Mouse (Mus musculus): ENCODE results near the gene 9830107B12Rik. TPM values are rescaled to one million over a fixed set of nuclear protein-coding genes. Genes with fewer than 3 reads are reported as not detected.

Gene 9830107B12Rik
- polyA plus RNA-seq, 1 experiment from 2014 or later, result not detected

DNA sequence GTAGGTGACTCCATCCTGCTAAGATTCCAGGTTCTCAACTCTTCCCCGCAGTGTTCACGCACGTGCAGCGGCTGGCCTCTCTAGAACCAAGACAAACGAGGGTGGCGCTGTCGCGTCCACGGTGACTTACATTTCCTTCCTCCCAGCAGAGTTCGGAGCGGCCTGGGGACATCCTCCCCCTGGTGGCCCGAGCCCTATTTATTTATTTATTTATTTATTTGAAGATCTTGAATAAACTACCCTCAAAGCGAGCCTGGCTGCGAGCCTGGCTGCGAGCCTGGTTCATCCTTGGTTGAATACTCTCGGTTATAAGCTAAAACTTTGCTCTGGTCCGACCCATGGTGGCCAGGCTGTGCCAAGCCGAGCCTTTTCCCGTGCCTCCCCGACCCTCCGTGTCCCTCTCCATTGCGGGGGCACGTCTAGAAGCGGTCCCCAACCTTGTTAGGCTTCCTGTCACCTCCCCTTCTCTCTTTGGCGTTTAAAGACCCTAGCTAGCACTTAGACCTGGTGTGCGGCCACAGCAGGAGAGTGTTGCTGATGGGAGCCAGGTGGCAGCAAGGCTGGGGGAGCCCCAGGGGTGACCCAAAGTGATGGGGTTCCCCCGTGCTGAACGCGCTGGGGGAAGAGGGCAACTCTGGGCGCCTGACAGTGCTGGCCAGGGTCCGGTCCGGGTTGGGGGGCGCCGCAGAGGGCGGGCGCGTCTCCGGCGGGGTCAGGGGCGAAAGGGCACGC lies 48.9 kb downstream of the 9830107B12Rik start:
- Histone ChIP-seq H3K36me3 (ENCODE audit: control insufficient read depth, insufficient read depth, low read length) (no peaks in the 10 kb centered on the region), H3K4me1 (ENCODE audit: control insufficient read depth, insufficient read depth, low read length) (peaks cover 46% of the 10 kb centered on the region), H3K9ac (ENCODE audit: low read depth, low read length) (peak overlapping the region; percentile 31; the same call in 1 of the 2 replicates), H3K9me3 (ENCODE audit: control insufficient read depth, low read length) (no peaks in the 10 kb centered on the region), H3K4me3 (ENCODE audit: low read length) (peak overlapping the region; percentile 31), H3K27me3 (ENCODE audit: control insufficient read depth, insufficient read depth, low read length) (peaks cover 39% of the 10 kb centered on the region), H3K4me2 (replicated peaks; ENCODE audit: low read depth, low read length) (peak overlapping the region; percentile 60), H3K27ac (ENCODE audit: low read depth, low read length) (0 out of 2 replicates have a peak overlapping the region, but pooled peaks have one; percentile 24)
- peak; percentile 46 for ATAC-seq (ENCODE audit: low FRiP score, low TSS enrichment)
- WGBS, result under 1% methylated on average over 41 of the region's 41 CpGs

DNA sequence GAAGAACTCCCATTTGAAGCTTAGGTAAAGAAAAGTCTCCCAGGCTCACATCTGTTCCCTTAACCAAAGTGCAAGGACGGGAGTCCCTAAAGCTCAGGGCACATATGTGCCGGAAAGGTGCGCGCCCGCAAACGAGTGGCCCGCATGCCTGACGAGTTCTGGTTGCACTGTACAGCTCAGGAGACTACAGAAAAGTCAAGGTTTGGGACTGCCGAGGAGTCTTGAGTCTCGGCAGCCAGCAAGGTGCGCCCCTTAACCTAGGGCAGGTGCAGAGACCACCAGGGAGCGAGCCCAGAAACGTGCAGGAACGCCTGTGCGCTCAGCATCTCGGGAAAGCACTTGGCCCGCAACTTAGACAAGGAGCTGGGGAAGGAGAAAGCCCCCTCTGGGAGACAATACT lies 49.7 kb downstream of the 9830107B12Rik start:
- H3K9me3 ChIP-seq (ENCODE audit: control insufficient read depth, low read length), result no peaks in the 10 kb centered on the region
- no peak overlapping the region; the same call in none of the 2 replicates for H3K4me3 ChIP-seq (ENCODE audit: low read length)
- 6% methylated on average over 17 of the region's 17 CpGs for WGBS
- H3K27me3 ChIP-seq (ENCODE audit: control insufficient read depth, insufficient read depth, low read length), result peaks cover 39% of the 10 kb centered on the region
- H3K4me2 ChIP-seq (replicated peaks; ENCODE audit: low read depth, low read length), result peak overlapping the region; percentile 31; the same call in 1 of the 2 replicates
- no peak for ATAC-seq (ENCODE audit: low FRiP score, low TSS enrichment)
- H3K9ac ChIP-seq (ENCODE audit: low read depth, low read length), result no peak overlapping the region
- H3K4me1 ChIP-seq (ENCODE audit: control insufficient read depth, insufficient read depth, low read length), result peaks cover 46% of the 10 kb centered on the region
- no peak overlapping the region for H3K27ac ChIP-seq (ENCODE audit: low read depth, low read length)
- no peaks in the 10 kb centered on the region for H3K36me3 ChIP-seq (ENCODE audit: control insufficient read depth, insufficient read depth, low read length)

DNA sequence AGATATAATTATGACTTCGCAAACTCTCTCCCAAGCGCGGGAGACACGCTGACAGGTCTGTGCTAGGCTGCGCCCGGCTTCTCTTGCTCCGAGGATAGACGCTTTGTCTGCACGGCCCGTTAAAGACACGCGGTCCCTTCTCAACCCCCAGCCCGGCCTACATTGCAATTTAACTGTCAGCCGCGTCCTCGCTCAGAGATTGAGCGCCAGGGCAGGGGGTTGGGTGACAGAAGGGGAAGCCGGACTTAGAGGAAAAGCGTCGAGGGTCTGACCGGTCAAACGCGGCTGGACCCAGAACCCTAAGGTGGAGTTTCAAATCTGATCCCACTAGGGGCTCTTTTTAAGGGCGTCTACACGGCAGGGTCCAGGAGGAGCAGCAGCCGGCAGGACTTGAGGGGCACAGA lies 50.3 kb downstream of the 9830107B12Rik start:
- Histone ChIP-seq H3K9ac (ENCODE audit: low read depth, low read length) (no peak overlapping the region), H3K4me3 (ENCODE audit: low read length) (peak overlapping the region; percentile 6; the same call in 1 of the 2 replicates)

DNA sequence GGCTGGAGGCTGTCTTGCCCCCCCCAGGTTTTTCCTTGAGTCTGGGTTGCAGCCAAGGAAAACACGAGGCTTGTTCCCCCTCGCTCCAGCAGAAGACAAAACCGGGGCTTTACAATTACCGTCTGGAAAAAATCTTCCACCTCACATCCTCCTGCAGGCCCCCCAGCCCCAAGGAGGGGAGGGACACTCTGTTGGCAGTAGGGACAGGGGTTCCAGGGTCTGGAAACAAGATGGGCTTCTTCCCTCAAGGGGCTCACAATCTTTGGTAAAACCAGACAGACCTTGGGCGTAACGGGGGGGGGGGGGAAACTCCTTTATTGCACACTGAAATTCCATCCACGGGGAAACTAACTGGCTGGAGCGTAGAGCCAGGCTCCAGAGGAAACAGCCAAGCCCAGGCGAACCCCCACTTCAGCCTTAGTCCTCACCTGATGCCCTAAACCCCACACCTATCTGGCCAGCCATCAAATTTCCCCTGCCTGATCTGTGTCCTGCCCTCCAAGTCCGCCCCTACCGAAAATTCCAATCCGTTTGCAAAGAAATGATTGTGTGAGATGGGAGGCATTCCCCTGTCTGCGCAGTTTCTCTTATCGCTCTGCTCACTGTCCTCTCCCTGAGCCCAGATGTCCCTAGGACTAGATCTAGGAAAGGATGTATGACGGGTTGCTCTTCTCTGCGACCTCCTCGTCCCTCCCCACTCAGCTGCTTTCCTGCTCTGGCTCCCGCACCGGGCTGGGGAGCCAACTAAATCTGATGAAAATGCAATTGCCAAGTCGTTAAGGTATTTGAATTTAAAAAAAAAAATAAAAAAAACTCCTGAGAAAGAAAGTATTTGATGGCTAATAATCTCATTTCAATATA lies 51.0 kb downstream of the 9830107B12Rik start:
- Histone ChIP-seq H3K9me3 (ENCODE audit: control insufficient read depth, low read length) (no peaks in the 10 kb centered on the region), H3K9ac (ENCODE audit: low read depth, low read length) (no peak overlapping the region), H3K4me2 (replicated peaks; ENCODE audit: low read depth, low read length) (peak overlapping the region; percentile 32; the same call in 1 of the 2 replicates), H3K27me3 (ENCODE audit: control insufficient read depth, insufficient read depth, low read length) (peaks cover 39% of the 10 kb centered on the region), H3K4me3 (ENCODE audit: low read length) (peak overlapping the region; percentile 6; the same call in 1 of the 2 replicates), H3K27ac (ENCODE audit: low read depth, low read length) (no peak overlapping the region), H3K4me1 (ENCODE audit: control insufficient read depth, insufficient read depth, low read length) (peaks cover 40% of the 10 kb centered on the region), H3K36me3 (ENCODE audit: control insufficient read depth, insufficient read depth, low read length) (no peaks in the 10 kb centered on the region)
- no peak for ATAC-seq (ENCODE audit: low FRiP score, low TSS enrichment)
- 5% methylated on average over 20 of the region's 20 CpGs for WGBS

More for the DNA sequence above, 50.3 kb downstream of the 9830107B12Rik start:
- Histone ChIP-seq H3K4me1 (ENCODE audit: control insufficient read depth, insufficient read depth, low read length) (peaks cover 46% of the 10 kb centered on the region), H3K27ac (ENCODE audit: low read depth, low read length) (no peak overlapping the region), H3K9me3 (ENCODE audit: control insufficient read depth, low read length) (no peaks in the 10 kb centered on the region), H3K27me3 (ENCODE audit: control insufficient read depth, insufficient read depth, low read length) (peaks cover 39% of the 10 kb centered on the region), H3K4me2 (replicated peaks; ENCODE audit: low read depth, low read length) (peak overlapping the region; percentile 32; the same call in 1 of the 2 replicates), H3K36me3 (ENCODE audit: control insufficient read depth, insufficient read depth, low read length) (no peaks in the 10 kb centered on the region)
- WGBS, result under 1% methylated on average over 26 of the region's 26 CpGs
- ATAC-seq (ENCODE audit: low FRiP score, low TSS enrichment), result no peak

DNA sequence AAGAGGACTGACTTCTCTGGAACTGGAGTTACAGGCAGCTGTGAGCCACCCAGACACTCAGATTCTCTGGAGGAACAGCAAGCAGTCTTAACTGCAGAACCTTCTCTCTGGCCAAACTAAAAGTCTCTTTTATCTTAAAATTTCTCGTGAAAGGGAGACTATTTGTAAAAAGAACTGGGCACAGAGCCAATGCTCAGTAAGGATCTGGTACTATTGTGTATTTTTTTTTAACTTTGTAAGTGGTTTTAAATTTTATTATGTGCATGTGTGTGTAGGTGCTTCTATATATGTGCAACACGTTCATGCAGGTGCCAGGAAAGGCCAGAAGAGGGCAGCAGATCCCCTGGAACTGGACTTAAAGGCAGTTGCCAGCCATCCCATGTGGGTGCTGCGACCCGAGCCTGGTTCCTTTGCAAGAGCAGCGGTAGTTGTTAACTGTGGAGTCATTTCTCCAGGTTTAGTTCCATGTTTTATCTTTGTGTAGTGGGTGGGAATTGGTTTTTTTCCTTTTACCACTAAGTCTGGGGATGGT lies 52.7 kb downstream of the 9830107B12Rik start:
- peaks cover 34% of the 10 kb centered on the region for H3K27me3 ChIP-seq (ENCODE audit: control insufficient read depth, insufficient read depth, low read length)
- H3K4me2 ChIP-seq (replicated peaks; ENCODE audit: low read depth, low read length), result no peak overlapping the region
- no peak overlapping the region for H3K4me3 ChIP-seq (ENCODE audit: low read length)
- no peaks in the 10 kb centered on the region for H3K36me3 ChIP-seq (ENCODE audit: control insufficient read depth, insufficient read depth, low read length)
- H3K9ac ChIP-seq (ENCODE audit: low read depth, low read length), result no peak overlapping the region
- H3K9me3 ChIP-seq (ENCODE audit: control insufficient read depth, low read length), result no peaks in the 10 kb centered on the region
- no peak overlapping the region for H3K27ac ChIP-seq (ENCODE audit: low read depth, low read length)
- ATAC-seq (ENCODE audit: low FRiP score, low TSS enrichment), result no peak
- peaks cover 32% of the 10 kb centered on the region for H3K4me1 ChIP-seq (ENCODE audit: control insufficient read depth, insufficient read depth, low read length)
- WGBS, result 70% methylated on average over 5 of the region's 5 CpGs

DNA sequence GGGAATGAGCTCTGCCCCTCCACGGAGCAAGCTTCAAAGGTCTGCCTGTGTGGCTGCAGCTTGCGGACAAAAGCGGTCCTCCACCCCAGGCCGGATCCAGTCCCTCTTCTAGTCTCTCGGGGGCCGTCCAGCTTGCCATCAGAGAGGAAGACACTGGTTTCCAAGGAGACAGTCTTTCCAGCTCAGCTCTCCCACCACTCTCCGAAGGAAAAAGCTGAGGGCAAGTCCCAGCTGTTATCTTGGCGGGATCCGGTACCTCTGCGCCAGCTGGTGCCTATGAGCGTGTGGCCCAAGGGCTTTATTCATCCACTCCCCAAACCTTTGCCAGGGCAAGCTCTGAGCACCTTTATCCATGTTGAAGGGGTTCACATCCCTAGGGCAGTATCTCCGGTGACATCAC lies 55.8 kb downstream of the 9830107B12Rik start:
- Histone ChIP-seq H3K27ac (ENCODE audit: low read depth, low read length) (no peak overlapping the region), H3K27me3 (ENCODE audit: control insufficient read depth, insufficient read depth, low read length) (peaks cover 6% of the 10 kb centered on the region; the same call in 1 of the 2 replicates), H3K4me1 (ENCODE audit: control insufficient read depth, insufficient read depth, low read length) (0 out of 2 replicates have a peak, but pooled peaks cover 6% of the 10 kb centered on the region), H3K4me3 (ENCODE audit: low read length) (no peak overlapping the region), H3K36me3 (ENCODE audit: control insufficient read depth, insufficient read depth, low read length) (no peaks in the 10 kb centered on the region), H3K9ac (ENCODE audit: low read depth, low read length) (no peak overlapping the region), H3K4me2 (replicated peaks; ENCODE audit: low read depth, low read length) (no peak overlapping the region), H3K9me3 (ENCODE audit: control insufficient read depth, low read length) (no peaks in the 10 kb centered on the region)
- 73% methylated on average over 12 of the region's 12 CpGs for WGBS
- ATAC-seq (ENCODE audit: low FRiP score, low TSS enrichment), result no peak

DNA sequence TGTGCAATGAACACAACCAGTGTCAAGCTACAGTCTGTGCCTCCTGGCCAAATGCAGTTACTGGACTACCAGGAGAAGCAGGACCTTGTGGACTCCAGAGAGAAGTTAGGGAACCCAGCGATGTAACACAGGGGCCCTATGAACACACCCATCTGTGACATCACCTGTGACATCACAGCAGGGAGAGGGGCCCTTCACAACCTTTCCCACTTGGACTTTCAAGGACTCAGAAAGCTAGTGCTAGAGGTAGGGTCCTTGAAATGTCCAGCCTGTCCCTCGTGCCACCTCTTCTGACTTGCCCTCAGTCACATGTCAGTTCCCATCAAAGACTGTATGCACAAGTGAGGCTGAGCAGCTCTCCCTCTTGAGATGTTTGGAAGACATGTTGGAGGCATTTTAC lies 56.6 kb downstream of the 9830107B12Rik start:
- Histone ChIP-seq H3K4me2 (replicated peaks; ENCODE audit: low read depth, low read length) (no peak overlapping the region), H3K36me3 (ENCODE audit: control insufficient read depth, insufficient read depth, low read length) (no peaks in the 10 kb centered on the region), H3K9ac (ENCODE audit: low read depth, low read length) (no peak overlapping the region), H3K4me3 (ENCODE audit: low read length) (no peak overlapping the region), H3K4me1 (ENCODE audit: control insufficient read depth, insufficient read depth, low read length) (no peaks in the 10 kb centered on the region), H3K9me3 (ENCODE audit: control insufficient read depth, low read length) (no peaks in the 10 kb centered on the region), H3K27ac (ENCODE audit: low read depth, low read length) (no peak overlapping the region), H3K27me3 (ENCODE audit: control insufficient read depth, insufficient read depth, low read length) (no peaks in the 10 kb centered on the region; the same call in 1 of the 2 replicates)
- no peak for ATAC-seq (ENCODE audit: low FRiP score, low TSS enrichment)
- WGBS, result 79% methylated on average over 2 of the region's 2 CpGs

DNA sequence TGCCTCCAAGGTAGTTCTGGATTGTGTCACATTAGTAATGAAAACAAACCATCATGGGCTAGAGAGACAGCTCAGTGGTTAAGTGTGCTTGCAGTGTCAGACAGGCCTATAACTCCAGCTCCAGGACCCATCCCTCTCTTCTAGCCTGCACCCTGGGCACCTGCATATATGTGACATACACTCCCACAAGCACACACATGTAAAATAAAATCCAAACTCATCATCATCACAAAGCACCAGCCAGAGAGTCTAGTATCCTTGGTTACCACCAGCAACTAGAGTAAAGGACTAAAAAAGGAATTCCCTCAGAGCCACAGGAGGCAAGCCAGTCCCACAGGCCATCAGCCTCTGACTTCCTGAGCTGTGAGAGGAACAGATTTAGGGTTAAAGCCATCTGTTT lies 57.0 kb downstream of the 9830107B12Rik start, which contains the start of gene 1700067P10Rik:
Gene 1700067P10Rik (plus strand): TSS at position 301 of the 400 bp plus-strand sequence.
- H3K36me3 ChIP-seq (ENCODE audit: control insufficient read depth, insufficient read depth, low read length), result no peaks in the 10 kb centered on the region

More for the DNA sequence above, 57.0 kb downstream of the 9830107B12Rik start, which contains the start of gene 1700067P10Rik:
- Histone ChIP-seq H3K27ac (ENCODE audit: low read depth, low read length) (no peak within 1 kb of the TSS), H3K4me3 (ENCODE audit: low read length) (no peak within 1 kb of the TSS), H3K9ac (ENCODE audit: low read depth, low read length) (no peak within 1 kb of the TSS), H3K27me3 (ENCODE audit: control insufficient read depth, insufficient read depth, low read length) (no peaks in the 10 kb centered on the region; the same call in 1 of the 2 replicates), H3K9me3 (ENCODE audit: control insufficient read depth, low read length) (no peaks in the 10 kb centered on the region), H3K4me2 (replicated peaks; ENCODE audit: low read depth, low read length) (no peak within 1 kb of the TSS), H3K4me1 (ENCODE audit: control insufficient read depth, insufficient read depth, low read length) (no peaks in the 10 kb centered on the region)
- ATAC-seq (ENCODE audit: low FRiP score, low TSS enrichment), result no peak

All from kidney, embryonic 14.5 days (tissue).